Mouse (Mus musculus) neural tube, embryonic 10.5 days (tissue): ENCODE results near the gene Clba1.

Source experiments
- DNase-seq: peaks from one replicate; pipeline ENCODE4 v3.0.0-alpha.2; 2017; ENCODE audit warnings: low spot score; ENCODE audit errors: extremely low spot score

Gene Clba1

GRCm38 (mm10) chr12:112849235-112850022, 40.7 kb downstream of the Clba1 start:
- no peak for DNase-seq

DNA sequence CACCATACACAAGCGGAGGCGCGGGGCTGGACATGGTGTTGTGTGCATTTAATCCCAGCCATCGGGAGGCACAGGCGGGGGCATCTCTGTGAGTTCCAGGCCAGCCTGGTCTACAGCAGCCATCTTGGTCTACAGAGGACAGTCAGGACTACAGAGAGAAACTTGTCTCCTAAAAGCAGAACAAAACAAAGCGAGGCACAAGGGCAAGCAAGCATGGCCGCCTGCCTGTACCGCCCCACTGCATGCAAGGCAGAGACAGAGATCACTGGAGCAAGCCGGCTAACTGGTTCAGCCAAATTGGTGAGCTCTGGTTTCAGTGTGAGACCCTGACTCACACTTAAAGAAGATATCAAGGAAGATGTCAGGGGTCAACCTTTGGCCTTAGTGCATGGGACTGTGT, 41.6 kb downstream of the Clba1 start:
- DNase-seq, result no peak

- no peak for DNase-seq
Measured at GRCm38 (mm10) chr12:112851116-112851515, 42.4 kb downstream of the Clba1 start.

DNA sequence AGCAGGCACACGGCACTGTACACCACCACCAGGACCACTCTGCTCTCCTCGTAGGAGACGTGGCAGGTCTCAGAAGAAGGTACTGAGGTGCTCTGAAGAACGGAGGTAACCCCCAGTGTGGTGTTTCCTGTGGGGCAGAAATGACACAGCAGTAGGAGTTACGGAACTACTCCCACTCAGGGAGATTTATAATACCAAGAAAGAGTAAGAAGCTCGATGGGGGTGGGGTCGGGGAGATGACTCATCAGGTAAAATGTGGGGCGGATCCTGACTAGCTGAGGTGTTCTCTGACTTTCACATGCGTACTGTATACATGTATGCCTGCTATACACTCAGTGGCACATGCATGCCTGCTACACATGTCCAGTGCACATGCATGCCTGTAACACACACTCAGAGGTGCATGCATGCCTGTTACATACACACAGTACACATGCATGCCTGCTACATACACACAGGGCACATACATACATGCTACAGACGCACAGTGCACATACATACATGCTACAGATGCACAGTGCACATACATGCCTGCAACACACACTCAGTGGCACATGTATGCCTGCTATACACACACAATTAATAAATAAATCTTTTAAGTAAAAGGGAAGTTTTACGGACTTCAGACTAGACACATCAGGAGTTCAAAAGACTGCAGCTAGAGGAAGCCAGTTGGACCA, 44.5 kb downstream of the Clba1 start:
- no peak for DNase-seq

DNA sequence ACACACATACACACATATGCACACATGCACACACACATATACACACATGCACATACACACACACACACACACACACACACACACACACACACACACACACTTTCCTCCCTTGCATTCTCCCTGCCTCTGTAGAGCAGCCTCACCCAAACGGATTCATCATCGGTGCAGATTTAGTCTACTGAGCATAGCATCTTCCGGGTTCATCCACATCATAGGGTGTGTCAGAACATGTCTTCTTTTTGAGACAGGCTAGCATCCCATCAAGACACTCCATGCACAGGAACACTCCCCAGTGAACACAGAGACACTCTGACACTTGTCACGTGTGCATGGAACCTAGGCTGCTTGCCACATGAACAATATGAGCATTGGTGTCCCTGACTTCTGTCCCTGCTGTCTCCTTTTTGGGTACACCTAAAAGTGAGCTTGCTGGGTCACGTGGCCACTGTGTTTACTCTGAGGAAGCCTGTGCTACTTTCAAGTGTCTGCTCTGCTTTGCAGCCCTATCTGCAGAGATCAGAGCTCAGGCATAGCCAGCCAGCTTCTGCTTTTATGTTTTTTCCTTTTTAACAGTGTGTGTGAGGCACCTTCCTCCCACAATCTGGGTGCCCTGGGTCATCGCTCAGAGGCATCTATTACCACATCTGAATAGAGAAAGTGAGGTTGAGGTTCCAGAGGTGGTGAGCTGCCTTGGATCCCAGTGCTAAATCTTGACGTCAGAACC, 46.0 kb downstream of the Clba1 start:
- DNase-seq, result no peak

DNA sequence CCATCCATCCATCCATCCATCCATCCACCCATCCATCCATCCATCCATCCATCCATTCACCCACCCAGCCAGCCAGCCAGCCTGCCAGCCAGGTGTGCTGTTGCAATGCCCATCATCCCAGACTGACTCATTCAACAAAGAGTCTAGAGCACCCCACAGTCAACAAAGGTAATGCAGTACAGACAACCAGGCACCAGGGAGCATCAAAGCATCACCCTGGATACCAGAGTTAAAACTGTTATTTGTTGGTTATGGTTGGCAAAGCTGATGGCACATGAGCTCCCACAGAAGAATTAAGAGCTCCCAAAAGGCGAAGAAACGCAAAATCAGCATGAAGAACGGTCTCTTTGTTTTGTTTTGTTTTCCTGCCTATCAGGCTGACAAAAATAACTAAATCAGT, 47.6 kb downstream of the Clba1 start:
- no peak for DNase-seq

DNA sequence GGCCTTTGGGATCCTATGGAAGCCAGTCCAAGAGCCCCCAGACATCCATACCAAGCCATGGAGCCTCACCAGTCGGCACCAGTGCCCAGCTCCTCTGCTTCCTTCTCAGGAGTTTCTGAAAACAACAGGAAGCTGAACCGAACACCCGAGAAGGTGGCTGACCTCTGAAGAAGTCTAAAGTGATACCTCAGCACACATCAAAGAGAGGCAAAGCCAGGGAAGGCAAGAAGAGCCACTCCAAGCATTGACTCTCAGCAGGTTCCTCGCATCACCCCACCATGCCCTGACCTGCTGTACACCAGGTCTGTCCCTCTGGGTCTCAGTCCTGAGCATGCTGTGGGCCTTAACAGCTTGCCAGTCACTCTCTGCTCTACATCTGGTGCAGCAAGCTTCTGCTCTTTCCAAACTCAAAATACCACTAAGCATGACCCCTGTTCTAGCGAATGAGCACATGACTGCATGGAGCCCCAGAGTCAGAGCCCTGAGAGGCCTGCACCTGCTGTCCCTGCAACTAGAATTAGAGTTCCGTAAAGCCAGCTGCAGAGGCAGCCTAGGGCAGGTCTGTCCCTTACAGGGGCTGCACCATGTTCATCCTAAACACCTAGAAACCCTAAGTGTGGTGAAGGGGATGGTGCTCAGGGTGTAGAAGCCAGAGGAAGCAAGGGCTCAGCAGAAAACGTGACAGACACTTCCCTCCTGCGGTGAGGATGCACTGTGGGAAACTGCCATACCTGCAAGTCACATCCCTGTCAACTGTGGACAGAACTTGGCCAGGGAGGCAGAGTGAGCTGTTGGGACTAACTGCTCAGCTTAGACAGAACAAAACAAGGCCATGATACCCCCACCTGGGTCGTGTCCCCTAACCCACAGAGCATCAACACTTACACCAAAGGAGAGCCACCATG, 48.5 kb downstream of the Clba1 start:
- no peak for DNase-seq

- no peak for DNase-seq
Measured at GRCm38 (mm10) chr12:112858581-112859336, 50.0 kb downstream of the Clba1 start.

GRCm38 (mm10) chr12:112859930-112860329, 51.2 kb downstream of the Clba1 start:
- DNase-seq, result no peak

GRCm38 (mm10) chr12:112860765-112861164, 52.0 kb downstream of the Clba1 start:
- DNase-seq, result no peak

DNA sequence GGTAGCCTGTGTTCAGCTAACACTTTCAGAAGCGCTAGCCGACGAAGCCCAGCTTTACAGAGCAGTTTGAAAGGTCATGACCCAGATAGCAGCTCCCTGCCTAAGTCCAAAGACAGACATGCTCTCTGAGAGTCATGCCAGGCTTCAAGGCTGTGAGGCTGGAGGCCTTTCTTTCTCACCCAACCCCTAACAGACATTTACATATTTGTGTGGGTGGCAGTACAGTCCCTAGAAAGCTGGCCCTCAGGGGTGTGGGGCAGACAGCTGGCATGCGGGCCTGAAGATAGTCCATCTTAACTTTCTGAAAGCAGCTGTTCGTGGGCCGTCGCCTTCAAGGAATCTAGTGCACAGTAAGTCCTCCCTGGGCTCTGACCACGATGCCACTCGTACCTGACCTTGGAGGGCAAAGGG, 53.2 kb downstream of the Clba1 start:
- no peak for DNase-seq

DNA sequence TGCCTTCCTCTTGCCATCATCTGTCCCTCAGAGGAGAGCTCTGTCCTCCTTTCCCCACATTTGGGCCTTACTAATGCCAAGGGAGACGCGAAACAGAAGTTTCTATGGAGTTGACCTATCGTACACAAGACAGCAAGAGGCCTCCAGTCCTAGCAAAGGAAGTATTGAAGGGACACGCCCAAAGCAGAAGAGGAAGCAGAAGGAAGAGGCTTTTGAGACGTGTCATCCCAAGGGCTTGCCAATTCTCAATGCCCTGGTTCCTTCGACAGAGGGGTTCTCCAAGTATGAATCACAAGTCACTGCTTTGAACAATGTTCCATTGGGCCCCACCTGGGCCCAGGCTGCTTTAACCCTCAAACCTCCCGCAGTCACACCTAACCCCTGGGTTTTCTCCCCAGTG, 56.1 kb downstream of the Clba1 start:
- DNase-seq, result no peak
